Mouse (Mus musculus): ENCODE data around the gene Tamm41. TPM values are rescaled to one million over a fixed set of nuclear protein-coding genes. Genes with fewer than 3 reads are reported as not detected.

Gene Tamm41
- total and polyA plus RNA-seq, 2 experiments from 2014 or later: 23.9 to 30.5 TPM

GRCm38 (mm10) chr6:114954496-114954895 is 83.2 kb downstream of the Tamm41 start:
- H3K27me3 ChIP-seq (ENCODE audit: control insufficient read depth, insufficient read depth, low read length): no peaks in the 10 kb centered on the region
- H3K9ac ChIP-seq (replicated peaks; ENCODE audit: low read depth, low read length): no peak overlapping the region
- H3K27ac ChIP-seq (ENCODE audit: low read depth): no peak overlapping the region
- H3K36me3 ChIP-seq (replicated peaks; ENCODE audit: control insufficient read depth, insufficient read depth, low read length): no peaks in the 10 kb centered on the region
- no peak for TF ChIP-seq EP300 (IDR thresholded peaks at IDR 0.05; ENCODE audit: low read depth)
- DNase-seq (ENCODE audit: low spot score): no peak
- H3K9me3 ChIP-seq (replicated peaks; ENCODE audit: control insufficient read depth, low read length): no peaks in the 10 kb centered on the region
- no peak for ATAC-seq (ENCODE audit: insufficient read depth, low read depth)
- H3K4me2 ChIP-seq (ENCODE audit: low read depth, low read length): no peak overlapping the region
- 65% methylated on average over 5 of the region's 5 CpGs for WGBS
- no peaks in the 10 kb centered on the region for H3K4me1 ChIP-seq (ENCODE audit: control insufficient read depth, insufficient read depth)
- H3K4me3 ChIP-seq (ENCODE audit: low read depth, low read length): no peak overlapping the region

Other genes starting within 250 kb of the Tamm41 start
- gene Vgll4, start 67.9 kb downstream of the Tamm41 start, total RNA-seq (2014; rRNA removed; ENCODE audit: low replicate concordance): 50.9 and 52.2 TPM in 2 replicates
- 38.8 and 41.5 TPM in 2 replicates for gene Vgll4, start 67.9 kb downstream of the Tamm41 start, polyA plus RNA-seq (2015; fragmentation: Nextera tagmentation; extraction: Ambion mirVana)
- gene Syn2, start 97.0 kb upstream of the Tamm41 start, total RNA-seq (2014; rRNA removed; ENCODE audit: low replicate concordance): 1.9 and 3.2 TPM in 2 replicates
- gene Syn2, start 97.0 kb upstream of the Tamm41 start, polyA plus RNA-seq (2015; fragmentation: Nextera tagmentation; extraction: Ambion mirVana): 1.1 and 1.2 TPM in 2 replicates
- gene Gm17482, start 189.5 kb upstream of the Tamm41 start, total RNA-seq (2014; rRNA removed; ENCODE audit: low replicate concordance): not detected in 2 replicates
- gene Gm17482, start 189.5 kb upstream of the Tamm41 start, polyA plus RNA-seq (2015; fragmentation: Nextera tagmentation; extraction: Ambion mirVana): not detected in 2 replicates
- gene Timp4, start 214.3 kb upstream of the Tamm41 start, total RNA-seq (2014; rRNA removed; ENCODE audit: low replicate concordance): 4.6 and 8.8 TPM in 2 replicates
- 9.7 TPM in 2 replicates for gene Timp4, start 214.3 kb upstream of the Tamm41 start, polyA plus RNA-seq (2015; fragmentation: Nextera tagmentation; extraction: Ambion mirVana)